ENCODE assay signal across 26 mouse cellular contexts in the genomic region with DNA sequence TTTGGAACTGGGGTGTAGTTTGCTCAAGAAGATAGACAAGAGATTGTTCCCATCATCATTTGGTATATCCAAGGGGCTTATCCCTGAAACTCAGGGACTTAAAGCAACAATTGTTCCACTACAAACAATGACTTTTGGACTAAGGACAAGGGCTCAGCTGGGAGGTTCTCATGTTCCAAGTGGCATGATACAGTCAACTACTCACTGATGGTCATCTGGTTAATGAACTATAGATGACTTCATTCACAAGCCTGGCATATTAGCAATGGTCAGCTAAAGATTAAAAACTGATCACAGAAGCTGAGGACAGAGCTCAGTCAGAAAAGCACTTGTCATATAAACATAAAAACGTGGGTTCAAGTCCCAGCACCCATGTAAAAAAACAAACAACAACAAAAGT. TPM values are rescaled to one million over a fixed set of nuclear protein-coding genes. Genes with fewer than 3 reads are reported as not detected.
DNase-seq lines count a peak whose midpoint lies in the region; ATAC-seq lines count a peak whose summit lies in the region.
"Had no signal": no experiment of that assay in that cellular context is flagged by ENCODE, and none has a peak within 500 bp of the region (broad histone marks: within the 10 kb centered on the region; RNA-seq: fewer than 3 reads in every experiment).

No protein-coding gene starts in this region.

- DNase-seq in kidney, adult 11 months = peak; percentile 37
- no peak for DNase-seq in kidney, postnatal 4 days
- DNase-seq in kidney, adult 8-10 months = peak; percentile 50 to 56
- DNase-seq in kidney, adult 18-20 months = no peak
- no peak for DNase-seq in kidney, postnatal 10 days
- DNase-seq in kidney, postnatal 36 days = peak; percentile 35 to 55
- DNase-seq: adrenal gland, adult 8-10 months; adrenal gland, postnatal 14 days; adrenal gland, postnatal 36 days; B cell, adult 2 months; cerebellum, adult 11-12 months; cerebellum, adult 2 months; cerebellum, adult 9-10 months; cerebellum, postnatal 10 days; cerebellum, postnatal 25 days had no signal

- H3K27me3 ChIP-seq in kidney, embryonic 16.5 days (ENCODE audit: insufficient read depth, low read length) = no peaks in the 10 kb centered on the region
- H3K27me3 ChIP-seq: CH12.LX; forebrain, embryonic 13.5 days had no signal

- WGBS in kidney, embryonic 16.5 days = 68% methylated on average over 1 of the region's 1 CpGs

- H3K4me3 ChIP-seq in kidney, embryonic 16.5 days (ENCODE audit: low read length) = no peak overlapping the region
- H3K4me3 ChIP-seq: embryonic facial prominence, embryonic 10.5 days; embryonic facial prominence, embryonic 12.5 days; forebrain, embryonic 13.5 days had no signal

- no peak overlapping the region for H3K27ac ChIP-seq in kidney, embryonic 16.5 days (ENCODE audit: low read length)
- H3K27ac ChIP-seq: embryonic facial prominence, embryonic 12.5 days; forebrain, embryonic 13.5 days had no signal

- H3K4me2 ChIP-seq in kidney, embryonic 16.5 days (replicated peaks; ENCODE audit: low read depth, low read length) = no peak overlapping the region
- H3K4me2 ChIP-seq: embryonic facial prominence, embryonic 12.5 days; forebrain, embryonic 13.5 days had no signal

- no peak overlapping the region for H3K9ac ChIP-seq in kidney, embryonic 16.5 days (replicated peaks; ENCODE audit: low read length)
- H3K9ac ChIP-seq: embryonic facial prominence, embryonic 12.5 days; forebrain, embryonic 13.5 days had no signal

- ATAC-seq in kidney, embryonic 16.5 days (ENCODE audit: low FRiP score, low TSS enrichment) = peak; percentile 57; the same call in 1 of the 2 replicates
- ATAC-seq: activated CD4-positive, CD25-positive, alpha-beta regulatory T cell, adult 4 months; CD4-positive, CD25-positive, alpha-beta regulatory T cell, adult 4 months; forebrain, embryonic 13.5 days; Patski had no signal

- H3K9me3 ChIP-seq in kidney, embryonic 16.5 days (ENCODE audit: low read length) = no peaks in the 10 kb centered on the region
- H3K9me3 ChIP-seq: embryonic facial prominence, embryonic 10.5 days; embryonic facial prominence, embryonic 12.5 days; forebrain, embryonic 13.5 days; G1E had no signal

- peaks cover 7% of the 10 kb centered on the region; the same call in 1 of the 2 replicates for H3K4me1 ChIP-seq in kidney, embryonic 16.5 days (ENCODE audit: insufficient read depth, low read length)
- H3K4me1 ChIP-seq: forebrain, embryonic 13.5 days had no signal

- no peaks in the 10 kb centered on the region for H3K36me3 ChIP-seq in kidney, embryonic 16.5 days (ENCODE audit: insufficient read depth, low read length)
- H3K36me3 ChIP-seq: embryonic facial prominence, embryonic 10.5 days; embryonic facial prominence, embryonic 12.5 days; G1E had no signal

RNA-seq across cellular contexts. Expression of gene Slc22a22, which starts 44.7 kb away (rescaled TPM):
- polyA plus RNA-seq in kidney, embryonic 16.5 days (2015; fragmentation: Nextera tagmentation; extraction: Ambion mirVana) = 4.6 and 4.8 TPM in 2 replicates
- polyA plus RNA-seq: activated CD4-positive, CD25-positive, alpha-beta regulatory T cell, adult 4 months; CD4-positive, CD25-positive, alpha-beta regulatory T cell, adult 4 months; cerebellum, adult 2 months; cortical plate, adult 2 months; embryonic facial prominence, embryonic 10.5 days; embryonic facial prominence, embryonic 12.5 days; forebrain, embryonic 11.5 days; forebrain, embryonic 13.5 days; G1E; Patski had no signal

Comparison
In these comparisons a context has a peak if more than half of its experiments do, and no peak if none do; other contexts are left out.
1. DNase-seq: peak in kidney, adult 11 months (single experiment), kidney, adult 8-10 months (2 of 2) and kidney, postnatal 36 days (2 of 2); none in kidney, postnatal 4 days (0 of 2), kidney, adult 18-20 months (single experiment) and kidney, postnatal 10 days (single experiment).